Mouse (Mus musculus): ENCODE data around the gene Slc17a4.

- TF ChIP-seq CTCF (IDR thresholded peaks at IDR 0.05; ENCODE audit: low read depth) (no peak), EP300 (optimal IDR thresholded peaks at IDR 0.05) (no peak)
Observed at GRCm38 (mm10) chr13:23873141-23873540, 41.7 kb downstream of the Slc17a4 start.

Measured in stomach, postnatal 0 days (tissue).